In genomic region chr2:107935775-107936174, GRCm38 (mm10) we compare ENCODE assay signal across 22 mouse cellular contexts.
DNase-seq lines count a peak whose midpoint lies in the region; ATAC-seq lines count a peak whose summit lies in the region.
"Had no signal": no experiment of that assay in that cellular context is flagged by ENCODE, and none has a peak within 500 bp of the region (broad histone marks: within the 10 kb centered on the region; RNA-seq: fewer than 3 reads in every experiment).

No protein-coding gene starts in this region.

- H3K27me3 ChIP-seq in midbrain, embryonic 13.5 days, result no peaks in the 10 kb centered on the region
- H3K27me3 ChIP-seq in midbrain, embryonic 11.5 days (ENCODE audit: control insufficient read depth, insufficient read depth, low read length), result no peaks in the 10 kb centered on the region
- H3K27me3 ChIP-seq in forebrain, embryonic 14.5 days (replicated peaks; ENCODE audit: control insufficient read depth, insufficient read depth, low read length), result no peaks in the 10 kb centered on the region
- no peaks in the 10 kb centered on the region for H3K27me3 ChIP-seq in hindbrain, embryonic 14.5 days (ENCODE audit: control insufficient read depth, insufficient read depth, low read length)
- no peaks in the 10 kb centered on the region for H3K27me3 ChIP-seq in neural tube, embryonic 14.5 days (ENCODE audit: control insufficient read depth, insufficient read depth, low read length)
- H3K27me3 ChIP-seq: CH12.LX; embryonic facial prominence, embryonic 15.5 days had no signal

- H3K27ac ChIP-seq in midbrain, embryonic 13.5 days, result no peak overlapping the region
- H3K27ac ChIP-seq in midbrain, embryonic 11.5 days (ENCODE audit: low read depth, low read length), result no peak overlapping the region
- H3K27ac ChIP-seq in forebrain, embryonic 14.5 days (ENCODE audit: low read depth, low read length), result no peak overlapping the region
- no peak overlapping the region for H3K27ac ChIP-seq in hindbrain, embryonic 14.5 days
- no peak overlapping the region for H3K27ac ChIP-seq in neural tube, embryonic 14.5 days (ENCODE audit: low read depth, low read length)
- H3K27ac ChIP-seq: embryonic facial prominence, embryonic 15.5 days; gastrocnemius, adult 2 months; heart, embryonic 10.5 days had no signal

- H3K4me1 ChIP-seq in midbrain, embryonic 13.5 days (replicated peaks), result peaks cover 8% of the 10 kb centered on the region; the same call in 1 of the 2 replicates
- no peaks in the 10 kb centered on the region for H3K4me1 ChIP-seq in midbrain, embryonic 11.5 days (ENCODE audit: control insufficient read depth, insufficient read depth, low read length)
- peaks cover 6% of the 10 kb centered on the region; the same call in 1 of the 2 replicates for H3K4me1 ChIP-seq in forebrain, embryonic 14.5 days (ENCODE audit: control insufficient read depth, insufficient read depth, low read length)
- H3K4me1 ChIP-seq in hindbrain, embryonic 14.5 days (replicated peaks; ENCODE audit: control insufficient read depth, insufficient read depth, low read length), result 0 out of 2 replicates have a peak, but pooled peaks cover 4% of the 10 kb centered on the region
- H3K4me1 ChIP-seq in neural tube, embryonic 14.5 days (ENCODE audit: control insufficient read depth, insufficient read depth, low read length), result peaks cover 8% of the 10 kb centered on the region; the same call in 1 of the 2 replicates
- H3K4me1 ChIP-seq: embryonic facial prominence, embryonic 15.5 days; heart, embryonic 10.5 days had no signal

- H3K9ac ChIP-seq in midbrain, embryonic 13.5 days (replicated peaks), result no peak overlapping the region
- no peak overlapping the region for H3K9ac ChIP-seq in midbrain, embryonic 11.5 days (ENCODE audit: low read length)
- H3K9ac ChIP-seq in forebrain, embryonic 14.5 days (ENCODE audit: low read length), result no peak overlapping the region
- no peak overlapping the region for H3K9ac ChIP-seq in hindbrain, embryonic 14.5 days
- no peak overlapping the region for H3K9ac ChIP-seq in neural tube, embryonic 14.5 days (replicated peaks; ENCODE audit: low read depth, low read length)
- H3K9ac ChIP-seq: embryonic facial prominence, embryonic 15.5 days had no signal

- H3K36me3 ChIP-seq in midbrain, embryonic 13.5 days, result no peaks in the 10 kb centered on the region
- no peaks in the 10 kb centered on the region for H3K36me3 ChIP-seq in midbrain, embryonic 11.5 days (ENCODE audit: control insufficient read depth, insufficient read depth, low read length)
- no peaks in the 10 kb centered on the region for H3K36me3 ChIP-seq in forebrain, embryonic 14.5 days (ENCODE audit: control insufficient read depth, insufficient read depth, low read length)
- no peaks in the 10 kb centered on the region for H3K36me3 ChIP-seq in hindbrain, embryonic 14.5 days (replicated peaks; ENCODE audit: control insufficient read depth, insufficient read depth)
- no peaks in the 10 kb centered on the region for H3K36me3 ChIP-seq in neural tube, embryonic 14.5 days (ENCODE audit: control insufficient read depth, insufficient read depth, low read length)
- H3K36me3 ChIP-seq: embryonic facial prominence, embryonic 15.5 days; heart, embryonic 10.5 days had no signal

- no peak for DNase-seq in midbrain, embryonic 11.5 days (ENCODE audit: low spot score, missing footprints)
- peak; percentile 59 for DNase-seq in forebrain, embryonic 14.5 days (ENCODE audit: low spot score)
- DNase-seq in hindbrain, embryonic 14.5 days (ENCODE audit: low spot score), result peak; percentile 50
- no peak for DNase-seq in adrenal gland, adult 2 months
- DNase-seq: adrenal gland, postnatal 36 days; cerebellum, adult 18-20 months; cerebellum, postnatal 25 days; gastrocnemius, adult 2 months; heart, postnatal 10 days; kidney, adult 9 months; kidney, postnatal 25 days; left cerebral cortex, postnatal 4 days; liver; lung, postnatal 10 days; right cerebral cortex, adult 18-20 months; thymus, postnatal 14 days had no signal

- ATAC-seq in midbrain, embryonic 13.5 days, result 0 out of 2 replicates have a peak, but pooled peaks have one; percentile 53
- ATAC-seq in midbrain, embryonic 11.5 days (ENCODE audit: low FRiP score), result no peak
- ATAC-seq in forebrain, embryonic 14.5 days, result peak; percentile 60; the same call in 1 of the 2 replicates
- ATAC-seq in hindbrain, embryonic 14.5 days (ENCODE audit: low FRiP score), result peak; percentile 81
- peak; percentile 95 for ATAC-seq in neural tube, embryonic 14.5 days (ENCODE audit: low read depth)
- ATAC-seq in inflammation-experienced regulatory T-cells, adult 6 months, result no peak

- no peak overlapping the region for H3K4me2 ChIP-seq in midbrain, embryonic 13.5 days (replicated peaks)
- H3K4me2 ChIP-seq in midbrain, embryonic 11.5 days, result no peak overlapping the region
- H3K4me2 ChIP-seq in forebrain, embryonic 14.5 days (ENCODE audit: low read length), result no peak overlapping the region
- no peak overlapping the region for H3K4me2 ChIP-seq in hindbrain, embryonic 14.5 days (replicated peaks)
- no peak overlapping the region for H3K4me2 ChIP-seq in neural tube, embryonic 14.5 days (ENCODE audit: low read depth, low read length)
- H3K4me2 ChIP-seq: embryonic facial prominence, embryonic 15.5 days had no signal

- no peak overlapping the region for H3K4me3 ChIP-seq in midbrain, embryonic 13.5 days (replicated peaks)
- H3K4me3 ChIP-seq in midbrain, embryonic 11.5 days (ENCODE audit: low read depth, low read length), result no peak overlapping the region
- H3K4me3 ChIP-seq in forebrain, embryonic 14.5 days (ENCODE audit: low read depth, low read length), result no peak overlapping the region
- H3K4me3 ChIP-seq in hindbrain, embryonic 14.5 days (replicated peaks; ENCODE audit: low read length), result no peak overlapping the region
- H3K4me3 ChIP-seq in neural tube, embryonic 14.5 days (ENCODE audit: low read depth, low read length), result no peak overlapping the region
- H3K4me3 ChIP-seq: embryonic facial prominence, embryonic 15.5 days; gastrocnemius, adult 2 months; heart, embryonic 10.5 days had no signal

- no peaks in the 10 kb centered on the region for H3K9me3 ChIP-seq in midbrain, embryonic 13.5 days
- H3K9me3 ChIP-seq in midbrain, embryonic 11.5 days (ENCODE audit: control insufficient read depth, low read length), result no peaks in the 10 kb centered on the region
- no peaks in the 10 kb centered on the region for H3K9me3 ChIP-seq in forebrain, embryonic 14.5 days (replicated peaks; ENCODE audit: control insufficient read depth, low read length)
- no peaks in the 10 kb centered on the region for H3K9me3 ChIP-seq in hindbrain, embryonic 14.5 days (ENCODE audit: control insufficient read depth, low read length)
- no peaks in the 10 kb centered on the region for H3K9me3 ChIP-seq in neural tube, embryonic 14.5 days (ENCODE audit: control insufficient read depth, low read length)
- H3K9me3 ChIP-seq: embryonic facial prominence, embryonic 15.5 days; heart, embryonic 10.5 days had no signal

- 73% methylated on average over 2 of the region's 2 CpGs for WGBS in midbrain, embryonic 13.5 days
- 84% methylated on average over 2 of the region's 2 CpGs for WGBS in midbrain, embryonic 11.5 days
- 15% methylated on average over 2 of the region's 2 CpGs for WGBS in forebrain, embryonic 14.5 days
- 61% methylated on average over 2 of the region's 2 CpGs for WGBS in hindbrain, embryonic 14.5 days
- 37% methylated on average over 2 of the region's 2 CpGs for WGBS in neural tube, embryonic 14.5 days

Comparison
In these comparisons a context has a peak if more than half of its experiments do, and no peak if none do; other contexts are left out.
1. ATAC-seq: peak in midbrain, embryonic 13.5 days (single experiment), forebrain, embryonic 14.5 days (single experiment), hindbrain, embryonic 14.5 days (single experiment) and neural tube, embryonic 14.5 days (single experiment); none in midbrain, embryonic 11.5 days (single experiment) and inflammation-experienced regulatory T-cells, adult 6 months (single experiment).
2. DNase-seq: peak in forebrain, embryonic 14.5 days (single experiment) and hindbrain, embryonic 14.5 days (single experiment); none in midbrain, embryonic 11.5 days (single experiment) and adrenal gland, adult 2 months (single experiment).